Mouse (Mus musculus) liver, adult 2 months (tissue): ENCODE measurements at regions not wholly inside any gene's neighbourhood (a gene's known extent, or its start where the extent isn't known, plus 50 kb on each side); places are given as distances from the start of the nearest gene placed in this dataset.

Experiments
- DNase-seq: peaks from one replicate; pipeline ENCODE4 v3.0.0-alpha.2; 2011; ENCODE audit warnings: low read depth, low spot score; ENCODE audit errors: extremely low read depth
- H3K27ac ChIP-seq: fragments of 200-500 bp; replicated peaks from 2 replicates; pipeline ENCODE4 v1.5.1; 2012; ENCODE audit warnings: low read depth, mild to moderate bottlenecking, control low read depth, inconsistent platforms, low read length; ENCODE audit not compliant: insufficient read depth
- H3K27me3 ChIP-seq: fragments of 200-500 bp; 2 replicates; pipeline ENCODE4 v1.6.1; 2012; ENCODE audit warnings: mild to moderate bottlenecking, moderate library complexity, low read length, inconsistent platforms; ENCODE audit not compliant: control insufficient read depth, insufficient read depth
- H3K36me3 ChIP-seq: fragments of 200-500 bp; 2 replicates; pipeline ENCODE4 v1.6.1; 2012; ENCODE audit warnings: low read length, inconsistent platforms; ENCODE audit not compliant: control insufficient read depth, insufficient read depth
- H3K4me1 ChIP-seq: fragments of 200-500 bp; 2 replicates; pipeline ENCODE4 v1.6.1; 2011; ENCODE audit warnings: low read length; ENCODE audit not compliant: control insufficient read depth, insufficient read depth
- H3K4me3 ChIP-seq: fragments of 200-500 bp; 2 replicates; pipeline ENCODE4 v1.5.1; 2011; ENCODE audit warnings: low read depth, mild to moderate bottlenecking, control low read depth, low read length, moderate library complexity; ENCODE audit not compliant: insufficient read depth
- H3K79me2 ChIP-seq: fragments of 200-500 bp; 2 replicates; pipeline ENCODE4 v1.6.1; 2012; ENCODE audit warnings: inconsistent platforms, mild to moderate bottlenecking, low read length, moderate library complexity; ENCODE audit not compliant: control insufficient read depth, insufficient read depth
- H3K9ac ChIP-seq: fragments of 200-500 bp; 2 replicates; pipeline ENCODE4 v1.6.1; 2012; ENCODE audit warnings: low read depth, mild to moderate bottlenecking, control low read depth, inconsistent platforms, low read length
- CTCF ChIP-seq: fragments of 200-500 bp; IDR thresholded peaks from 2 replicates; pipeline ENCODE4 v1.5.1; 2011; ENCODE audit warnings: low read depth, low read length, control low read depth
- POLR2A ChIP-seq: fragments of 200-500 bp; IDR thresholded peaks from 2 replicates; pipeline ENCODE4 v1.6.1; 2011; ENCODE audit warnings: low read length, control low read depth; ENCODE audit not compliant: insufficient read depth; ENCODE audit errors: extremely low read depth
- WGBS: fragments of 180-500 bp; shearing (Covaris S2); methylation state at CpG from one replicate; pipeline ENCODE4 v1.1.7; 2018; 5-methylcytosine and 5-hydroxymethylcytosine counted together

- Histone ChIP-seq H3K79me2 (no peaks in the 10 kb centered on the region), H3K27me3 (no peaks in the 10 kb centered on the region), H3K9ac (no peak overlapping the region), H3K36me3 (no peaks in the 10 kb centered on the region), H3K4me1 (peaks cover 2% of the 10 kb centered on the region; the same call in 1 of the 2 replicates), H3K27ac (no peak overlapping the region), H3K4me3 (no peak overlapping the region)
- DNase-seq = no peak
- TF ChIP-seq CTCF (no peak), POLR2A (no peak)
Observed at GRCm38 (mm10) chr6:41126855-41127254, 91.5 kb upstream of the 2210010C04Rik start.

GRCm38 (mm10) chr6:41121641-41122040, 86.3 kb upstream of the 2210010C04Rik start:
- 89% methylated on average over 3 of the region's 3 CpGs for WGBS
- Histone ChIP-seq H3K27ac (no peak overlapping the region), H3K9ac (no peak overlapping the region), H3K27me3 (peaks cover 2% of the 10 kb centered on the region; the same call in 1 of the 2 replicates), H3K4me3 (no peak overlapping the region), H3K79me2 (no peaks in the 10 kb centered on the region), H3K4me1 (no peaks in the 10 kb centered on the region), H3K36me3 (no peaks in the 10 kb centered on the region)
- DNase-seq = no peak
- no peak for TF ChIP-seq CTCF
- TF ChIP-seq POLR2A = no peak

GRCm38 (mm10) chr6:41119176-41119575, 83.9 kb upstream of the 2210010C04Rik start:
- no peak overlapping the region for H3K9ac ChIP-seq
- TF ChIP-seq POLR2A = no peak
- no peak for TF ChIP-seq CTCF
- H3K27me3 ChIP-seq = peaks cover 2% of the 10 kb centered on the region; the same call in 1 of the 2 replicates
- 77% methylated on average over 2 of the region's 2 CpGs for WGBS
- H3K79me2 ChIP-seq = no peaks in the 10 kb centered on the region
- no peak for DNase-seq
- H3K4me3 ChIP-seq = no peak overlapping the region
- H3K4me1 ChIP-seq = no peaks in the 10 kb centered on the region
- no peak overlapping the region for H3K27ac ChIP-seq
- H3K36me3 ChIP-seq = no peaks in the 10 kb centered on the region

- no peak overlapping the region for H3K9ac ChIP-seq
- DNase-seq = peak; percentile 37
- H3K4me1 ChIP-seq = no peaks in the 10 kb centered on the region
- no peaks in the 10 kb centered on the region for H3K79me2 ChIP-seq
- H3K4me3 ChIP-seq = no peak overlapping the region
- H3K27ac ChIP-seq = no peak overlapping the region
- TF ChIP-seq POLR2A (no peak), CTCF (peak; percentile 69)
- peaks cover 2% of the 10 kb centered on the region; the same call in 1 of the 2 replicates for H3K27me3 ChIP-seq
- H3K36me3 ChIP-seq = no peaks in the 10 kb centered on the region
- 12% methylated on average over 7 of the region's 7 CpGs for WGBS
Observed at GRCm38 (mm10) chr6:41118201-41118976, 83.1 kb upstream of the 2210010C04Rik start.

GRCm38 (mm10) chr6:41113943-41114342, 78.6 kb upstream of the 2210010C04Rik start:
- TF ChIP-seq CTCF (no peak), POLR2A (no peak)
- Histone ChIP-seq H3K79me2 (no peaks in the 10 kb centered on the region), H3K27me3 (peaks cover 2% of the 10 kb centered on the region; the same call in 1 of the 2 replicates), H3K4me1 (no peaks in the 10 kb centered on the region), H3K9ac (no peak overlapping the region), H3K4me3 (no peak overlapping the region), H3K27ac (no peak overlapping the region), H3K36me3 (no peaks in the 10 kb centered on the region)
- DNase-seq = no peak
- WGBS = 42% methylated on average over 1 of the region's 1 CpGs
